Mouse (Mus musculus): Measurements from ENCODE around the gene Pik3r1. TPM values are rescaled to one million over a fixed set of nuclear protein-coding genes. Genes with fewer than 3 reads are reported as not detected.
A peak's percentile ranks its signal among the peaks of the same experiment; 100 is the strongest.

The Pik3r1 gene
- total and polyA plus RNA-seq, 2 experiments = 12.2 to 38.4 TPM

DNA sequence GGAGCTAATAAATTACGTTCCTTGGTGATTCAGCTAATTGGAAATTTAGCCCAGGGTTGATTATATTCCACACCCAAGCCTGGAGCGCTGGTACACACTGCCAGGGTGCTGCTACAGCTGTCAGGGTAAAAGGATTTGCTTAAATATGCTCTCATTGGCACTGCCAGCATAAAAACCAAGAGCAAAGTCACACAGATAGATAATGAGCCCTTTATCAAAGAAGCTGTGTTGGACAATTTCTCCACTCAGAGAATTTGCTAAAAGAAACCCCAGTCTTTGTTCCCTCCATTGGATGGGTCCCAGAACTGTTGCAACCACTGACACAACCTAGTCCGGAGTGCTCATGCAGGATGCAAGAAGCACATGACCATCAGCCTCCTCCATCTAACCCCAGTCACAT is 9.8 kb upstream of the Pik3r1 start:
- TF ChIP-seq POLR2A (IDR thresholded peaks at IDR 0.05; ENCODE audit: extremely low read depth, insufficient read depth, low read length) (no peak), CTCF (IDR thresholded peaks at IDR 0.05; ENCODE audit: low read depth, low read length) (no peak)
- DNase-seq (ENCODE audit: extremely low read depth, low read depth, low spot score) = peak; percentile 77
- no peak overlapping the region for H3K4me3 ChIP-seq (ENCODE audit: insufficient read depth, low read depth, low read length)
- H3K27me3 ChIP-seq (ENCODE audit: control insufficient read depth, insufficient read depth, low read length) = no peaks in the 10 kb centered on the region
- no peak overlapping the region for H3K9ac ChIP-seq (ENCODE audit: low read depth, low read length)
- no peaks in the 10 kb centered on the region for H3K79me2 ChIP-seq (ENCODE audit: control insufficient read depth, insufficient read depth, low read length)
- 47% methylated on average over 3 of the region's 3 CpGs for WGBS
- H3K36me3 ChIP-seq (ENCODE audit: control insufficient read depth, insufficient read depth, low read length) = no peaks in the 10 kb centered on the region
- H3K4me1 ChIP-seq (ENCODE audit: control insufficient read depth, insufficient read depth, low read length) = peaks cover 16% of the 10 kb centered on the region
- peak overlapping the region; percentile 93 for H3K27ac ChIP-seq (replicated peaks; ENCODE audit: insufficient read depth, low read depth, low read length)

DNA sequence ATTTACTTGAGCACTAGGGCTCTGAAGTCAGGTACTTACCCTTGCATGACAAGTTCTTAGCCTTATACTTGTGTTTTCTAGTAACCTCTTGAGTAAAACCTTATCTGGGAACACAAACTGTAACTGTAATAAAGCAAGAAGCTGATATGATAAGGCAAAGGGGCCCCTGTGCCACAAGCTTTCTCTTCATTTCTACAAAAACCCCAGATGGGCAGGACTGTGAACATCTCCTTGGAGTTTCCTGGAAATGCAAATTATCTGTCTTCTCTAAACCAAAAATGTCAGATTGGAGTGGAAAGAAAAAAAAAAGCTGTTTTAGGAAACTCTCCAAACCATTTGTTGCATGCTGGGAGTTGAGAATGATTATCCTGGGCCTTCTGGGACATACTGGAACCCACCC is 3.1 kb upstream of the Pik3r1 start:
- DNase-seq (ENCODE audit: extremely low read depth, low read depth, low spot score) = no peak
- H3K36me3 ChIP-seq (ENCODE audit: control insufficient read depth, insufficient read depth, low read length) = no peaks in the 10 kb centered on the region
- H3K79me2 ChIP-seq (ENCODE audit: control insufficient read depth, insufficient read depth, low read length) = peaks cover 13% of the 10 kb centered on the region
- no peak overlapping the region for H3K9ac ChIP-seq (ENCODE audit: low read depth, low read length)
- H3K4me1 ChIP-seq (ENCODE audit: control insufficient read depth, insufficient read depth, low read length) = no peaks in the 10 kb centered on the region
- TF ChIP-seq CTCF (IDR thresholded peaks at IDR 0.05; ENCODE audit: low read depth, low read length) (no peak), POLR2A (IDR thresholded peaks at IDR 0.05; ENCODE audit: extremely low read depth, insufficient read depth, low read length) (no peak)
- H3K27me3 ChIP-seq (ENCODE audit: control insufficient read depth, insufficient read depth, low read length) = no peaks in the 10 kb centered on the region
- no peak overlapping the region for H3K27ac ChIP-seq (replicated peaks; ENCODE audit: insufficient read depth, low read depth, low read length)
- no peak overlapping the region for H3K4me3 ChIP-seq (ENCODE audit: insufficient read depth, low read depth, low read length)

DNA sequence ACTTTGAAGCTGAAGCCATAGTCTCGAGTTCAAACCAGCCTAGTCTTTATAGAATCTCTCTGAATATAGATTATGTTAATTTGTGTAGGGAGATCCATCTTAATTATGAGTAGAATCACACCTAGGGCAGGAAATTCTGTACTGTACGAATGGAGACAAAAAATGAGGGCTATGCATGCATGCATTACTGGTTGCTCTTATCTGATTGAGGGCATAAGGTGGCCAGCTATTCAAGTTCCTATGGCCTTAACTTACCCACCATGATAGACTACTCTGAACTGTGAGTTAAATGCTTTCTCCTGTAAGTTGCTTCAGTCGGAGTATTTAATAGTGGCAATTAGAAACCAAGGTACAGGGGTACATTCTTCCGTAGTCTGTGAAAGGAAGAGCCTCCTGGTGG is 1.9 kb upstream of the Pik3r1 start:
- Histone ChIP-seq H3K27ac (replicated peaks; ENCODE audit: insufficient read depth, low read depth, low read length) (no peak overlapping the region), H3K79me2 (ENCODE audit: control insufficient read depth, insufficient read depth, low read length) (peaks cover 17% of the 10 kb centered on the region), H3K4me3 (ENCODE audit: insufficient read depth, low read depth, low read length) (no peak overlapping the region), H3K27me3 (ENCODE audit: control insufficient read depth, insufficient read depth, low read length) (no peaks in the 10 kb centered on the region), H3K9ac (ENCODE audit: low read depth, low read length) (no peak overlapping the region), H3K4me1 (ENCODE audit: control insufficient read depth, insufficient read depth, low read length) (peaks cover 2% of the 10 kb centered on the region), H3K36me3 (ENCODE audit: control insufficient read depth, insufficient read depth, low read length) (no peaks in the 10 kb centered on the region)
- DNase-seq (ENCODE audit: extremely low read depth, low read depth, low spot score) = no peak
- 96% methylated on average over 4 of the region's 4 CpGs for WGBS
- TF ChIP-seq POLR2A (IDR thresholded peaks at IDR 0.05; ENCODE audit: extremely low read depth, insufficient read depth, low read length) (no peak), CTCF (IDR thresholded peaks at IDR 0.05; ENCODE audit: low read depth, low read length) (no peak)

DNA sequence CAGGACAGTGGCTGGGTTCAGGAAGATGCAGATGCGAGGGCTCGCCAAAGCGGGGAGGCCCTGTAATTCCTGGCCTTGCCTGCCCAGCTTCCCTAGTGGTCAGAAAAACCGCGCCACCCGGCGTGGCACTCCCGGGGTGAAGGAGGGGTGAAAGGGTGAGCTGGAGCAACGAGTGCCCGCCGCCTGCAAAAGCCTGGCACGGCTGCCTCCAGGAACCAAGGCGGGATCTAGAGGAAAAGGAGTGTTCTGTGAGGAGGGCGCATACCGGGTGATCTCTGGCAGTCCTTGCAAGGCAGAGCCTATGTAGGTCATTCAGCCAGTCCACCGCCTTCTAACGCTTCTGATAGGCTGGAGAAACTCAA is 594 bp upstream of the Pik3r1 start:
- H3K9ac ChIP-seq (ENCODE audit: low read depth, low read length) = peak overlapping the region; percentile 78
- peaks cover 6% of the 10 kb centered on the region for H3K4me1 ChIP-seq (ENCODE audit: control insufficient read depth, insufficient read depth, low read length)
- H3K4me3 ChIP-seq (ENCODE audit: insufficient read depth, low read depth, low read length) = peak overlapping the region; percentile 64
- TF ChIP-seq POLR2A (IDR thresholded peaks at IDR 0.05; ENCODE audit: extremely low read depth, insufficient read depth, low read length) (0 out of 2 replicates have a peak, but pooled peaks have one; percentile 8), CTCF (IDR thresholded peaks at IDR 0.05; ENCODE audit: low read depth, low read length) (peak; percentile 45)
- no peaks in the 10 kb centered on the region for H3K27me3 ChIP-seq (ENCODE audit: control insufficient read depth, insufficient read depth, low read length)
- peak overlapping the region; percentile 87 for H3K27ac ChIP-seq (replicated peaks; ENCODE audit: insufficient read depth, low read depth, low read length)
- 0% methylated on average over 17 of the region's 17 CpGs for WGBS
- peaks cover 24% of the 10 kb centered on the region for H3K79me2 ChIP-seq (ENCODE audit: control insufficient read depth, insufficient read depth, low read length)
- peak; percentile 86 for DNase-seq (ENCODE audit: extremely low read depth, low read depth, low spot score)
- no peaks in the 10 kb centered on the region for H3K36me3 ChIP-seq (ENCODE audit: control insufficient read depth, insufficient read depth, low read length)

DNA sequence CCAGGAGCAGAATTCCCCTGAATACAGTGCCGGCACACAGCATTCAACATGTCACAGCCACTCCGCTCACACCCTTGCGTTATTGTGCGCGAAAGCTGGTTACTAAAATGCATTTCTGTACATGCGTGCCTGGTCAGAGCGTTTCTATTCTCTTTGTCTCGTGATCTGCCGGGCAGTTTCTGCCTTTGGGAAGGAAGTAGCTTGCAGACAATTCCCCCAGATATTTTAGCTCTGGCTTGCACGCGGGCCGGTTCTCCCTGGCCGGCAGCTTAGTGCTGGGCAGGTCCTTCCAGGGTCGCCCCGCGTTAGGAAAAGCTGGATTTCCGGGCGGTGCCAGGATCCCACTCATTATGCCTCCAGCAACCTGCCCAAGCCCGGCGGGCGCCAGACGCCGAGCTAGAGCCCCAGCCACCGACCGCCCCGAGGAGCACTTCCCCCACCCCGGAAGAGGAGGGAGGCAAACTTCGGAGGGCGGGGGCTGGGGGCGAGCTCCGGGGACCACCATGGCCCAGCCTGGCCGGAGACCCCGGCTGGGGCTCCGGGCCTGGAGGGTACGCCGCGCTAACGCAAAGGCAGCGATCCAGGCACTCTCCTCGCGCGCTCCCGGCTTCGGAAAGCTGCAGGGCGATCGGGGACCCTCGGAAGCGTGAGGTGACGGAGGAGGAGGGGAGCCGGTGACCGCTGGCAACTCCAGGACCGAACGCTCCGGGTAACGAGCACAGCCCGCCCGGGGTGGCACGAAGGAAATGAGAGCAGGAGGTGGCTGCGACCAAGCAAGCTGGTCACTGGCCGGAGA is 806 bp downstream of the Pik3r1 start:
- peaks cover 16% of the 10 kb centered on the region for H3K4me1 ChIP-seq (ENCODE audit: control insufficient read depth, insufficient read depth, low read length)
- TF ChIP-seq POLR2A (IDR thresholded peaks at IDR 0.05; ENCODE audit: extremely low read depth, insufficient read depth, low read length) (0 out of 2 replicates have a peak, but pooled peaks have one; percentile 4), CTCF (IDR thresholded peaks at IDR 0.05; ENCODE audit: low read depth, low read length) (no peak)
- H3K79me2 ChIP-seq (ENCODE audit: control insufficient read depth, insufficient read depth, low read length) = peaks cover 33% of the 10 kb centered on the region
- no peak for DNase-seq (ENCODE audit: extremely low read depth, low read depth, low spot score)
- under 1% methylated on average over 60 of the region's 60 CpGs for WGBS
- peak overlapping the region; percentile 99 for H3K9ac ChIP-seq (ENCODE audit: low read depth, low read length)
- H3K27ac ChIP-seq (replicated peaks; ENCODE audit: insufficient read depth, low read depth, low read length) = peak overlapping the region; percentile 95
- no peaks in the 10 kb centered on the region for H3K36me3 ChIP-seq (ENCODE audit: control insufficient read depth, insufficient read depth, low read length)
- H3K4me3 ChIP-seq (ENCODE audit: insufficient read depth, low read depth, low read length) = peak overlapping the region; percentile 84
- no peaks in the 10 kb centered on the region for H3K27me3 ChIP-seq (ENCODE audit: control insufficient read depth, insufficient read depth, low read length)

DNA sequence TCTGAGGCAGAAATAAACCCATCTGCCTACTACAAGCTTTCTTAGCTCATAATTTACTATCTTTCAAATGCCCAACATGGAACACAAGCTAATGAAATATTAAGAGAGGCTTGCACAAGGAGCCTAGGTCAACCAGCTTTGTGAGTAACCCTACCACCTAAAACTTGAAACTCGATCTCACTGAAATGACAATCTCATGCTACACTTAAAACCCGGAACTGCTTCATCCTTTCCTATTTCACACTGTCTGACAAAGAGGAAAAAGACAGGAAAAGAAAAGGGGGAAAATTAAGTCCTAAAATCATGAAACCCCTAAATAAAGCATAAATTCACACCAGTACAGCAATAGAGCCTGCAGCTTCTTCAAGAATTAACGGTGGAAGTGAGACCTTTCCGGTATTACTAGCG is 1.4 kb downstream of the Pik3r1 start:
- Histone ChIP-seq H3K4me3 (ENCODE audit: insufficient read depth, low read depth, low read length) (peak overlapping the region; percentile 84), H3K9ac (ENCODE audit: low read depth, low read length) (peak overlapping the region; percentile 99), H3K79me2 (ENCODE audit: control insufficient read depth, insufficient read depth, low read length) (peaks cover 34% of the 10 kb centered on the region), H3K36me3 (ENCODE audit: control insufficient read depth, insufficient read depth, low read length) (no peaks in the 10 kb centered on the region), H3K27me3 (ENCODE audit: control insufficient read depth, insufficient read depth, low read length) (no peaks in the 10 kb centered on the region), H3K27ac (replicated peaks; ENCODE audit: insufficient read depth, low read depth, low read length) (peak overlapping the region; percentile 95), H3K4me1 (ENCODE audit: control insufficient read depth, insufficient read depth, low read length) (peaks cover 19% of the 10 kb centered on the region)
- peak; percentile 56 for DNase-seq (ENCODE audit: extremely low read depth, low read depth, low spot score)
- 0% methylated on average over 5 of the region's 5 CpGs for WGBS
- TF ChIP-seq CTCF (IDR thresholded peaks at IDR 0.05; ENCODE audit: low read depth, low read length) = no peak
- no peak for TF ChIP-seq POLR2A (IDR thresholded peaks at IDR 0.05; ENCODE audit: extremely low read depth, insufficient read depth, low read length)

Measured in liver, adult 2 months (tissue).